Comparison of ENCODE assay signal across 10 mouse cellular contexts in the genomic region with DNA sequence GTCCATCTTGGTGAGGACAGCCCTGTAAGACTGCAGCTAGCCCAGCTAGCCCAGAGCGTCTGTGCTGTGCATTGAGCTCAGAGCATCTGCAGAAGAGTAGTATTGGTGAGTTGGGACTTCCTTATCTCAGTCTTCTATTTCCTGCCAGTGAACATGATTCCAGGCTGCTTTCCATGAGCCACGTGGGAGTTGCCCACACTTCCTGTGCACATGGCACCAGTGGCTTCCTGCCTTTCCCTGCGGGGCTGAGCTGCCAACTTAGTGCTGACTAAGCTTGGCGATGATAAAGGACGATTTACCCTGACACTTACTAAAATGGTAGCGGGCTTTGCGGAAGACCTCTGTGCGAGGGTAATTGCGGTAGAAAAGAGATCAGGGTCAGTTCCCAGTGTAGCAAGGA. TPM values are rescaled to one million over a fixed set of nuclear protein-coding genes. Genes with fewer than 3 reads are reported as not detected.
DNase-seq lines count a peak whose midpoint lies in the region; ATAC-seq and TF ChIP-seq lines count a peak whose summit lies in the region.
"Had no signal": no experiment of that assay in that cellular context is flagged by ENCODE, and none has a peak within 500 bp of the region (broad histone marks: within the 10 kb centered on the region; RNA-seq: fewer than 3 reads in every experiment).

No protein-coding gene starts in this region.

- no peaks in the 10 kb centered on the region; the same call in 1 of the 2 replicates for H3K9me3 ChIP-seq in forebrain, embryonic 13.5 days (replicated peaks)
- H3K9me3 ChIP-seq in forebrain, embryonic 12.5 days = no peaks in the 10 kb centered on the region
- H3K9me3 ChIP-seq in heart, embryonic 16.5 days (replicated peaks; ENCODE audit: control insufficient read depth, low read length) = no peaks in the 10 kb centered on the region
- no peaks in the 10 kb centered on the region for H3K9me3 ChIP-seq in kidney, embryonic 16.5 days (ENCODE audit: low read length)
- H3K9me3 ChIP-seq: liver, embryonic 13.5 days had no signal

- H3K27ac ChIP-seq in forebrain, embryonic 13.5 days = no peak overlapping the region
- H3K27ac ChIP-seq in forebrain, embryonic 12.5 days = no peak overlapping the region
- H3K27ac ChIP-seq in heart, embryonic 16.5 days (ENCODE audit: low read length) = 0 out of 2 replicates have a peak overlapping the region, but pooled peaks have one; percentile 9
- peak overlapping the region; percentile 62; the same call in 1 of the 2 replicates for H3K27ac ChIP-seq in left cerebral cortex, adult 2 months
- no peak overlapping the region for H3K27ac ChIP-seq in kidney, embryonic 16.5 days (ENCODE audit: low read length)
- H3K27ac ChIP-seq: liver, embryonic 13.5 days had no signal

- intact Hi-C loops in left cerebral cortex, adult 2 months (cut with DNase I) = loop anchor here (1.0 to 5.0 kb wide), 2 partner anchors 35 to 48 kb away; no protein-coding TSS in a partner anchor

- no peak overlapping the region for H3K4me2 ChIP-seq in forebrain, embryonic 13.5 days
- no peak overlapping the region for H3K4me2 ChIP-seq in forebrain, embryonic 12.5 days
- H3K4me2 ChIP-seq in heart, embryonic 16.5 days (ENCODE audit: low read depth, low read length) = no peak overlapping the region
- no peak overlapping the region for H3K4me2 ChIP-seq in kidney, embryonic 16.5 days (replicated peaks; ENCODE audit: low read depth, low read length)
- H3K4me2 ChIP-seq: liver, embryonic 13.5 days had no signal

- 0 out of 2 replicates have a peak, but pooled peaks cover 3% of the 10 kb centered on the region for H3K36me3 ChIP-seq in forebrain, embryonic 13.5 days (ENCODE audit: poor library complexity, severe bottlenecking)
- peaks cover 4% of the 10 kb centered on the region; the same call in 1 of the 2 replicates for H3K36me3 ChIP-seq in forebrain, embryonic 12.5 days (replicated peaks)
- no peaks in the 10 kb centered on the region for H3K36me3 ChIP-seq in heart, embryonic 16.5 days (ENCODE audit: control insufficient read depth, insufficient read depth)
- no peaks in the 10 kb centered on the region for H3K36me3 ChIP-seq in kidney, embryonic 16.5 days (ENCODE audit: insufficient read depth, low read length)
- H3K36me3 ChIP-seq: liver, embryonic 13.5 days had no signal

- peak; percentile 52; the same call in 1 of the 2 replicates for ATAC-seq in forebrain, embryonic 13.5 days
- no peak for ATAC-seq in forebrain, embryonic 12.5 days (ENCODE audit: low FRiP score)
- no peak; the same call in 1 of the 2 replicates for ATAC-seq in heart, embryonic 16.5 days (replicated peaks; ENCODE audit: extremely low read depth, insufficient read depth, low FRiP score)
- ATAC-seq in kidney, embryonic 16.5 days (ENCODE audit: low FRiP score, low TSS enrichment) = no peak

- no peak overlapping the region for H3K4me3 ChIP-seq in forebrain, embryonic 13.5 days
- H3K4me3 ChIP-seq in forebrain, embryonic 12.5 days (replicated peaks) = no peak overlapping the region
- no peak overlapping the region for H3K4me3 ChIP-seq in heart, embryonic 16.5 days (ENCODE audit: low read length)
- no peak overlapping the region; the same call in 1 of the 2 replicates for H3K4me3 ChIP-seq in left cerebral cortex, adult 2 months
- H3K4me3 ChIP-seq in kidney, embryonic 16.5 days (ENCODE audit: low read length) = no peak overlapping the region
- H3K4me3 ChIP-seq: liver, embryonic 13.5 days had no signal

- TF ChIP-seq CTCF in left cerebral cortex, adult 2 months (IDR thresholded peaks at IDR 0.05) = no peak

- 92% methylated on average over 9 of the region's 9 CpGs for WGBS in forebrain, embryonic 13.5 days
- 95% methylated on average over 9 of the region's 9 CpGs for WGBS in forebrain, embryonic 12.5 days
- 63% methylated on average over 9 of the region's 9 CpGs for WGBS in heart, embryonic 16.5 days
- WGBS in kidney, embryonic 16.5 days = 71% methylated on average over 9 of the region's 9 CpGs

- no peak overlapping the region for H3K9ac ChIP-seq in forebrain, embryonic 13.5 days
- H3K9ac ChIP-seq in forebrain, embryonic 12.5 days = no peak overlapping the region
- H3K9ac ChIP-seq in heart, embryonic 16.5 days (ENCODE audit: low read length) = no peak overlapping the region
- no peak overlapping the region for H3K9ac ChIP-seq in kidney, embryonic 16.5 days (replicated peaks; ENCODE audit: low read length)
- H3K9ac ChIP-seq: liver, embryonic 13.5 days had no signal

- DNase-seq in 416B (ENCODE audit: low read depth) = peak; percentile 78
- peak; percentile 31 to 49 for DNase-seq in left cerebral cortex, adult 2 months (ENCODE audit: extremely low spot score in 1 of 2, low spot score in 2 of 2)
- no peak for DNase-seq in B cell, adult 2 months
- DNase-seq in thymus, postnatal 14 days = no peak
- DNase-seq: kidney, adult 8-10 months; liver, embryonic 13.5 days had no signal

- peaks cover 50% of the 10 kb centered on the region for H3K4me1 ChIP-seq in forebrain, embryonic 13.5 days
- H3K4me1 ChIP-seq in forebrain, embryonic 12.5 days = peaks cover 29% of the 10 kb centered on the region
- H3K4me1 ChIP-seq in heart, embryonic 16.5 days (ENCODE audit: control insufficient read depth, insufficient read depth, low read length) = peaks cover 3% of the 10 kb centered on the region; the same call in 1 of the 2 replicates
- peaks cover 19% of the 10 kb centered on the region for H3K4me1 ChIP-seq in kidney, embryonic 16.5 days (ENCODE audit: insufficient read depth, low read length)

- no peaks in the 10 kb centered on the region for H3K27me3 ChIP-seq in forebrain, embryonic 13.5 days
- H3K27me3 ChIP-seq in forebrain, embryonic 12.5 days = no peaks in the 10 kb centered on the region
- H3K27me3 ChIP-seq in heart, embryonic 16.5 days (ENCODE audit: control insufficient read depth, insufficient read depth, low read length) = no peaks in the 10 kb centered on the region
- no peaks in the 10 kb centered on the region for H3K27me3 ChIP-seq in kidney, embryonic 16.5 days (ENCODE audit: insufficient read depth, low read length)
- H3K27me3 ChIP-seq: liver, embryonic 13.5 days had no signal

RNA-seq across cellular contexts. Expression of a gene that starts 35.2 kb away (rescaled TPM):
- polyA plus RNA-seq in forebrain, embryonic 13.5 days (2015; fragmentation: Nextera tagmentation; extraction: Ambion mirVana) = 31.4 and 34.5 TPM in 2 replicates
- 30.2 and 31.3 TPM in 2 replicates for polyA plus RNA-seq in forebrain, embryonic 12.5 days (2016; fragmentation: Nextera tagmentation; extraction: Ambion mirVana)
- 4.9 and 5.3 TPM in 2 replicates for polyA plus RNA-seq in heart, embryonic 16.5 days (2015; fragmentation: Nextera tagmentation; extraction: Ambion mirVana)
- total RNA-seq in left cerebral cortex, adult 2 months (2021) = 10 to 100 TPM; 37.5 to 40.7 TPM
- 23.3 and 26.7 TPM in 2 replicates for polyA plus RNA-seq in kidney, embryonic 16.5 days (2015; fragmentation: Nextera tagmentation; extraction: Ambion mirVana)

Comparison
In these comparisons a context has a peak if more than half of its experiments do, and no peak if none do; other contexts are left out.
1. H3K27ac ChIP-seq: peak in heart, embryonic 16.5 days (single experiment) and left cerebral cortex, adult 2 months (single experiment); none in forebrain, embryonic 13.5 days (single experiment), forebrain, embryonic 12.5 days (single experiment) and kidney, embryonic 16.5 days (single experiment).
2. DNase-seq: peak in 416B (single experiment) and left cerebral cortex, adult 2 months (2 of 2); none in B cell, adult 2 months (0 of 2) and thymus, postnatal 14 days (single experiment).